Mouse (Mus musculus): ENCODE results near the gene Gm2956. TPM values are rescaled to one million over a fixed set of nuclear protein-coding genes. Genes with fewer than 3 reads are reported as not detected.
"Not testable (repeated sequence)": the region's sequence is repeated elsewhere in the genome, so short reads cannot be mapped to it uniquely, and the experiment has no call there.

The Gm2956 gene
- 0.17 TPM in 1 of 2 replicates, not detected in the other for polyA plus RNA-seq (2016; fragmentation: Nextera tagmentation; extraction: Ambion mirVana)

DNA sequence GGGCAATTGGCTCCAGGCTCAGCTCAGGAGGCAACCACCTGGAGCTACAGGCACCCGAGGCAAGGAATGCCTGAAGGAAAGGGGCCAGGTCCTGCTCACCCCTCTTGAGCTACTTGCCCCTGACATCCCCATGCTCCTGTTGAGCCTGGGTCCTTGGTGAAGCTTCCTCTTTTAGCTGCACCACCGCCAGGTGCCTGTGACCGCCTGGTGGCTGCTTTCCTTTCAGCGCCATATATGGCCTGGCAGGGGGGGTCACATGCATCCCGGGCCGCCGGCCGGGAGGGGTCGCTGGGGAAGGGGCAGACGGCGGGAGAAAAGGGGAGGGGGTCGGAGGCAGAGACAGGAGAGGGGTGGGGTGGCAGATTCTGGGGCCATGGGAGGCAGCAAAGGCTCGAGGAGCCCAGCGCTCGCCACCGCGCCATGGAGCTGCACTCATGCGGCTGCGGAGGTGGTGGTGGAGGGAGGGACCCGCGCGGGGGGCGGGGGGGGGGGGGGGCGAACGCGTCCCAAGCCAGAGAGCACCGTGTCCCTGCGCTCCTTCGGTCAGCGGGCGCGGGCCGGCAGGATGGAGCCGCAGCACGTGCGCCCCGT lies at the start of gene Gm2956:
TSS of gene Gm2956 (plus strand) at position 541 of the 591 bp plus-strand sequence.
- H3K4me2 ChIP-seq = peak within 1 kb of the TSS; percentile 41

DNA sequence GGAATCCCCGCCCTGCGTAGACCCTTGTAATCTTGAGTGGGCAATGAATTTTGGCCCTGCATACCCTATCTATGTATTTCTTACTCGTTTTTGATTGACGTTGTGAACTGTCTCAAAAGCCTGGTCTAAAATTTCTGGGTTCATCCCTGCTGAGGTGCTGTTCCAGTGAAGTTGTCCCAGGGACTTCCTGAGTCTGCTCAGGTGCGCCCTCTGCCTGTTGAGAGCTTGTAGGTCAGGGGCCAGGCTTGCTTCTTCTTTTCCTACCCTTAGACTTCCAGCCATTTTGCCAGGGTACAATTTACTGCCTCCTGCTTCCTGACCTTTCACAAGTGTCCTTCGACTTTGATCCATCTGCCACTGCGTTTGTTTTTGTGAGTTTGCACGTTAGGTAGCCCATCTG lies 979 bp downstream of the Gm2956 start:
- not testable (repeated sequence) for H3K27ac ChIP-seq; H3K4me3 ChIP-seq; ATAC-seq; H3K4me1 ChIP-seq; H3K9ac ChIP-seq; H3K4me2 ChIP-seq; H3K9me3 ChIP-seq (replicated peaks); H3K27me3 ChIP-seq (replicated peaks); H3K36me3 ChIP-seq
- 5% methylated on average over 5 of the region's 8 CpGs for WGBS (ENCODE audit: insufficient replicate concordance)

More for the DNA sequence above, at the start of gene Gm2956:
- not testable (repeated sequence) for ATAC-seq; H3K4me1 ChIP-seq; H3K27ac ChIP-seq; H3K9ac ChIP-seq; H3K27me3 ChIP-seq (replicated peaks); H3K4me3 ChIP-seq; H3K9me3 ChIP-seq (replicated peaks); H3K36me3 ChIP-seq
- 1% methylated on average over 8 of the region's 37 CpGs for WGBS (ENCODE audit: insufficient replicate concordance)

DNA sequence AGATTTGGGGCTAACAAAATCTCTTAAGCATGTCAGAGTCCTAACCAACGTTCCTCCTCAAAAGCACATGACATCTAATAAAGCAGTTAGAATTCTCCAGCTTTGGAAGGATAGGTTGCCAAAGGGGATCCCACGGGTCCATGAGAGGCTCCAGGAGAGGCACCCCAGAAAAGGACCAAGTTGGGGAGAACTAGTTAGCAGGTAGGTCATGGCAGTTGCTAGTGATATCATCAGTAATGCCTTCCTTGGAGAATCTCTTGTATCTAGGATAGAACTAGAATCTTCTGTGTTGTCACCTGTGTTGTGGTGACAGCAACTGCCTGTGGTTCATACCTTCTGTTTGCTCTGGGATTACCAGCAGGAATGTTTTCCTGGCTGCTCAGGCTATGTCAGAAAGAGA lies 62.4 kb downstream of the Gm2956 start, which contains the start of gene Gm10413:
TSS of gene Gm10413 (plus strand) at position 301 of the 400 bp plus-strand sequence.
- not testable (repeated sequence) for H3K36me3 ChIP-seq

More for the DNA sequence above, 62.4 kb downstream of the Gm2956 start, which contains the start of gene Gm10413:
- WGBS (ENCODE audit: insufficient replicate concordance) = no CpG with 5 or more reads among the region's 2 CpGs
- H3K9ac ChIP-seq; H3K4me1 ChIP-seq; H3K9me3 ChIP-seq (replicated peaks); H3K27me3 ChIP-seq (replicated peaks); H3K4me3 ChIP-seq; ATAC-seq; H3K4me2 ChIP-seq; H3K27ac ChIP-seq: not testable (repeated sequence)

Other genes with a start within 250 kb of the Gm2956 start
- not detected in 2 replicates for gene Gm10340, start 198.6 kb upstream of the Gm2956 start, polyA plus RNA-seq (2016; fragmentation: Nextera tagmentation; extraction: Ambion mirVana)
- gene Gm5795, start 144.4 kb upstream of the Gm2956 start, polyA plus RNA-seq (2016; fragmentation: Nextera tagmentation; extraction: Ambion mirVana) = not detected in 2 replicates
- 0.36 and 0.75 TPM in 2 replicates for gene D830030K20Rik, start 124.1 kb upstream of the Gm2956 start, polyA plus RNA-seq (2016; fragmentation: Nextera tagmentation; extraction: Ambion mirVana)
- gene Gm10413, start 62.5 kb downstream of the Gm2956 start, polyA plus RNA-seq (2016; fragmentation: Nextera tagmentation; extraction: Ambion mirVana) = not detected in 2 replicates
- gene Gm10409, start 80.0 kb downstream of the Gm2956 start, polyA plus RNA-seq (2016; fragmentation: Nextera tagmentation; extraction: Ambion mirVana) = 0.08 TPM in 1 of 2 replicates, not detected in the other
- not detected in 2 replicates for gene Gm3005, start 95.5 kb downstream of the Gm2956 start, polyA plus RNA-seq (2016; fragmentation: Nextera tagmentation; extraction: Ambion mirVana)
- gene Gm10408, start 116.8 kb downstream of the Gm2956 start, polyA plus RNA-seq (2016; fragmentation: Nextera tagmentation; extraction: Ambion mirVana) = not detected in 2 replicates